Mouse (Mus musculus) kidney, adult 2 months (tissue): ENCODE data around the gene Pianp. TPM values are rescaled to one million over a fixed set of nuclear protein-coding genes. Genes with fewer than 3 reads are reported as not detected.

ENCODE experiments used
- DNase-seq: peaks from one replicate; pipeline ENCODE4 v3.0.0; 2021
- H3K27ac ChIP-seq: fragments of 200-500 bp; 2 replicates; pipeline ENCODE4 v1.5.1; 2012; ENCODE audit warnings: low read depth, low read length, control low read depth, inconsistent platforms; ENCODE audit not compliant: insufficient read depth
- H3K27me3 ChIP-seq: fragments of 200-500 bp; replicated peaks from 2 replicates; pipeline ENCODE4 v1.6.1; 2012; ENCODE audit warnings: mild to moderate bottlenecking, moderate library complexity, low read length, inconsistent platforms; ENCODE audit not compliant: control insufficient read depth, insufficient read depth
- H3K36me3 ChIP-seq: fragments of 200-500 bp; 2 replicates; pipeline ENCODE4 v1.6.1; 2012; ENCODE audit warnings: mild to moderate bottlenecking, moderate library complexity, low read length, inconsistent platforms; ENCODE audit not compliant: control insufficient read depth, insufficient read depth
- H3K4me1 ChIP-seq: fragments of 200-500 bp; 2 replicates; pipeline ENCODE4 v1.6.1; 2011; ENCODE audit warnings: low read length; ENCODE audit not compliant: control insufficient read depth, insufficient read depth
- H3K4me3 ChIP-seq: fragments of 200-500 bp; 2 replicates; pipeline ENCODE4 v1.5.1; 2011; ENCODE audit warnings: mild to moderate bottlenecking, low read depth, low read length, control low read depth; ENCODE audit not compliant: insufficient read depth
- CTCF ChIP-seq: fragments of 200-500 bp; conservative IDR thresholded peaks from 2 replicates; pipeline ENCODE4 v1.5.1; 2011; ENCODE audit warnings: low read depth, mild to moderate bottlenecking, control low read depth, low read length, moderate library complexity, mixed read lengths; ENCODE audit not compliant: insufficient read depth, insufficient read length
- POLR2A ChIP-seq: fragments of 200-500 bp; IDR thresholded peaks from one replicate; pipeline ENCODE4 v1.6.1; 2011; ENCODE audit warnings: low read depth, low read length, control low read depth
- WGBS: fragments of 180-500 bp; shearing (Covaris S2); methylation state at CpG from one replicate; pipeline ENCODE4 v1.1.7; 2018; 5-methylcytosine and 5-hydroxymethylcytosine counted together
- polyA plus RNA-seq: library from polyadenylated mRNA; depleted of rRNA; stranded (reverse); fragments of >200 nt; gene quantifications from 2 replicates; pipeline ENCODE4 v1.2.3, GENCODE M21; 2012

Pianp gene
- polyA plus RNA-seq, 1 experiment = 0.95 TPM

DNA sequence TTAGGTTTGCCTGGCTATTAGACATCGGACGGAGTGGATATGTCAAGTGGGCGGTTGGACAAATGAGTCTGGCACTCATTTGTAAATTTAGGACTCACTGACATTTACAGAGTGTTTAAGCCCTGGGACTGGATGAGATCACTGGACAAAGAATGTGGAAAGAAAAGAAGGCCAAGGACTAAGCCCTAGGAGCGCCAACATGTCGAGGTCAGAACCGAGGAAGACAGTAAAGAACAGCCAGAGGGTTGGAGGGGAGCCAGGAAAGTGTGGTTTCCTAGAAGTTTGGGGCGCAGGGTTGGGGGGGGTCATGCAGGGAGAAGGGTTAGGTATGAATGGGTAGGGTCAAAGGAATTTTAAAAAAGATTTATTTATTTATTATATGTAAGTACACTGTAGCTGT is 1.2 kb upstream of the Pianp start:
- no peak overlapping the region for H3K4me3 ChIP-seq
- no peak for DNase-seq
- H3K27me3 ChIP-seq = 0 out of 2 replicates have a peak, but pooled peaks cover 1% of the 10 kb centered on the region
- WGBS = 83% methylated on average over 7 of the region's 7 CpGs
- TF ChIP-seq CTCF (no peak), POLR2A (no peak)
- H3K36me3 ChIP-seq = no peaks in the 10 kb centered on the region
- no peak overlapping the region for H3K27ac ChIP-seq
- H3K4me1 ChIP-seq = no peaks in the 10 kb centered on the region

DNA sequence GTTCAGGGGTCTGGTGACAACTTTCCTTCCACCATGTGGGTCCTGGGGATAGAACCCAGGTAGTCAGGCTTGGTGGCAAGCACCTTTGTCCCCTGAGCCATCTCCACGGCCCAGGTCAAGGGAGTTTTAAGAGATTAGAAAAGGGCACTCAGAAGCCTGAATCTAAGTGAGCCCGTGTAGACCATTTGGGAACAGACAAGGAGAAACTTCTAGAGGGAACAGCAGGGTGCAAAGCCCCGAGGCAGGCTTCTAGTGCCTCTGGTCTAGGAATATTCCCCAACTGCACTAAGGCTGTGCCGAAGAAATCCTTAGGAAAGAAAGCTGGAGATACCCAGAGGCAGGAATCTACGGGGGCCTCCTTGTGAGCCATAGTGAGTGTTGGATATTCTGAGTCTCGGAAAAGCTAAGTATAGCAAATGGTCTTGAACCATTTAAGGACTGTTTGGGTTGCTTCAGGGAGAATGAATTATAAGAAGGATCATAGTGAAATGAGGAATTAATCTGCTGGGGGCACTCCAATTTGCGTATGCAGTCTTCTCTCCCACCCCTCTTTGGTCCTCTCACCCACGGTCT is 577 bp upstream of the Pianp start:
- Histone ChIP-seq H3K4me1 (no peaks in the 10 kb centered on the region), H3K27me3 (0 out of 2 replicates have a peak, but pooled peaks cover 1% of the 10 kb centered on the region), H3K4me3 (no peak overlapping the region), H3K36me3 (no peaks in the 10 kb centered on the region), H3K27ac (no peak overlapping the region)
- no peak for DNase-seq
- 55% methylated on average over 8 of the region's 8 CpGs for WGBS
- TF ChIP-seq CTCF = no peak
- no peak for TF ChIP-seq POLR2A

DNA sequence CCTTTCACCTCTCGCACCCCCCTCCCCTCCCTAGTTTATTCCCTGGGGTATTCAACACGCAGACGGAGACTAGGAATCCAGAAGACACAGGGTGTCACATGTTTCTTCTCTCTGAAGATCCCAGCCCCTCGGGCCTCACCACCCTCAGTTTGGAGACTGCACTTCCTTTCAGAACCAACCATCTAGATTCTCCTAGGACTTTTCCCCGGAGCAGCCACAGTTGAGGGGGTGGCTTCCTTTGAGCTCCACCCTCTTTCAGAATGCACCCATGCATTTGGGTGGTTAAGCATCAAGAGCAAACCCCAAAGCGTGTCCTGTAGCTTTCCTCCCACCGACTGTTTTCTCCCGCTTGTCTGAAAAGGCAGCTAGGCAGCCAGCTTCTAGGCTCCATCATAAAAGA is 1.6 kb downstream of the Pianp start:
- H3K4me1 ChIP-seq = no peaks in the 10 kb centered on the region
- no peak for DNase-seq
- no peak overlapping the region for H3K4me3 ChIP-seq
- H3K27me3 ChIP-seq = 0 out of 2 replicates have a peak, but pooled peaks cover 1% of the 10 kb centered on the region
- no peak overlapping the region for H3K27ac ChIP-seq
- H3K36me3 ChIP-seq = no peaks in the 10 kb centered on the region
- WGBS = 3% methylated on average over 8 of the region's 8 CpGs
- TF ChIP-seq CTCF (no peak), POLR2A (no peak)

DNA sequence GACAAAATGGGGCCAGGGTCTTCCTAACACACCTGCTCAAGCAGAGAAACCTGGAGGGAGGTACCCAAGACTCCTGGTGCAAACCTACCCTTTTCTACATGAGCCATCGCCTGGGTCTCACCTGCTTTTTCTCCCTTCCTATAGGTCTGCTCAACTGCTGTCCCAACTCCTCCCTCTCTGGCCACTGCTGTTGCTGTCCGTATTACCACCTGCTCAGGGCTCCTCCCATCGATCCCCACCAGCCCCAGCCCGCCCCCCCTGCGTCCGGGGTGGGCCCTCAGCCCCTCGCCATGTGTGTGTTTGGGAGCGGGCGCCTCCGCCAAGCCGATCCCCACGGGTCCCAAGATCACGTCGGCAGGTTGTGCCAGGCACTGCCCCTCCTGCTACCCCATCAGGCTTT is 2.6 kb downstream of the Pianp start:
- Histone ChIP-seq H3K36me3 (no peaks in the 10 kb centered on the region), H3K27me3 (0 out of 2 replicates have a peak, but pooled peaks cover 1% of the 10 kb centered on the region), H3K4me3 (no peak overlapping the region), H3K4me1 (no peaks in the 10 kb centered on the region), H3K27ac (no peak overlapping the region)
- WGBS = 47% methylated on average over 14 of the region's 14 CpGs
- DNase-seq = no peak
- TF ChIP-seq POLR2A (no peak), CTCF (no peak)

DNA sequence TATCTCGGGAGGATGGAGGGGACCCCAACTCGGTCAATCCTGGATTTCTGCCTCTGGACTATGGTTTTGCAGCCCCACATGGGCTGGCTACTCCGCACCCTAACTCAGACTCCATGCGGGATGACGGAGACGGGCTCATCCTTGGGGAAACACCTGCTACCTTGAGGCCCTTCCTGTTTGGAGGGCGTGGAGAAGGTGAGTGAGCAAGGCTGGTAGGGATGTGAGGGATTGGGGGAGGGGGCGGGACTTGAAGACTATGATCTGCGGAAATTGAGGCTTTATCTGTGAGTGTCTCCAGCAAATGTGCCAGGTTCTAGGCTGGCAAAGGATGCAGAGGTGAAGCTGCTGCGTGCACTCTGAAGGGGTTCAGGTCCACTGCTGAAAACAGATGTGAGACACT is 3.1 kb downstream of the Pianp start:
- no peak for TF ChIP-seq CTCF
- TF ChIP-seq POLR2A = no peak
- Histone ChIP-seq H3K27ac (no peak overlapping the region), H3K4me1 (no peaks in the 10 kb centered on the region), H3K36me3 (no peaks in the 10 kb centered on the region), H3K27me3 (0 out of 2 replicates have a peak, but pooled peaks cover 1% of the 10 kb centered on the region), H3K4me3 (no peak overlapping the region)
- WGBS = 41% methylated on average over 10 of the region's 10 CpGs
- DNase-seq = no peak

DNA sequence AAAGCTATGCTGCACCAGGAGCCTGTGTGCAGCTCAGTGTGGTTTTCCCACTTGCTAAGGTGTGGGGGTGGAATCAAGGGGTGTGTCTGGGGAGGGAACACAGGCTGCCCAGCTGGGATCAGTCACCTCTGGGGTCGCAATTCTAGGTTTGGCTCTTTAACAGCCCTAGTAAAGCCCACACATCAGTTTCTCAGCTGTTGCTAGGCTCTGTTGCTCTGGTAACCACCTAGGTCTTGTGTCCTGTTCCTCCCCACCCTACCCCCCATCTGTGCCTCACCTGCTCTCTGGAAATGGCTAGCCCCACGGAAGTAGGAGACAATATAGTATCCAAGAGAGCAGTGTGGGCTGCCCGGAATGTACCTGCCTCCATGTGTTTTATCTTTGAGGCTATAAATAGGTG is 7.2 kb downstream of the Pianp start:
- H3K27ac ChIP-seq = no peak overlapping the region
- TF ChIP-seq POLR2A (no peak), CTCF (no peak)
- H3K36me3 ChIP-seq = no peaks in the 10 kb centered on the region
- H3K27me3 ChIP-seq = no peaks in the 10 kb centered on the region
- 29% methylated on average over 3 of the region's 3 CpGs for WGBS
- peaks cover 3% of the 10 kb centered on the region; the same call in 1 of the 2 replicates for H3K4me1 ChIP-seq
- H3K4me3 ChIP-seq = no peak overlapping the region
- no peak for DNase-seq

DNA sequence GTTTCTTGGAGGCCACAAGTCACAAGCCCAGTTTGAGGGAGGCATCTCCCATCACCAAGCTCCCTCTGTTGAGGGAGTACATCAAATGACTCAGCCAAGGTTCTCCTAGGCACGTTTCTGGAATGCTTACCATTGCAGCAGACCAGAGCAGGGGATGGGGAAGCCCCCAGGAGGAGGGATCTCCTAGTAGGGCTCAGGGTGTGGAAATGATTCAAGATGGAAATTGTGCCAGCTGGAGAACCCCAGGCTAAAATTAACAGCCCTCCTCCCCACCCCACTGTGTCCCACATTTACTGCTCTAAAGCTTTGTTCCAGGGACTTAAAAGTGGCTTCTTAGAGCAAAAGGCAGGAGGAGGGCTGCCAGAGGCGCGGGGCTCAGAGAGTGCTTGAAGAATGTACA is 8.6 kb downstream of the Pianp start:
- no peaks in the 10 kb centered on the region for H3K36me3 ChIP-seq
- H3K4me3 ChIP-seq = no peak overlapping the region
- WGBS = 17% methylated on average over 3 of the region's 3 CpGs
- TF ChIP-seq POLR2A (no peak), CTCF (no peak)
- no peak for DNase-seq
- peaks cover 6% of the 10 kb centered on the region; the same call in 1 of the 2 replicates for H3K4me1 ChIP-seq
- no peak overlapping the region for H3K27ac ChIP-seq
- no peaks in the 10 kb centered on the region for H3K27me3 ChIP-seq

DNA sequence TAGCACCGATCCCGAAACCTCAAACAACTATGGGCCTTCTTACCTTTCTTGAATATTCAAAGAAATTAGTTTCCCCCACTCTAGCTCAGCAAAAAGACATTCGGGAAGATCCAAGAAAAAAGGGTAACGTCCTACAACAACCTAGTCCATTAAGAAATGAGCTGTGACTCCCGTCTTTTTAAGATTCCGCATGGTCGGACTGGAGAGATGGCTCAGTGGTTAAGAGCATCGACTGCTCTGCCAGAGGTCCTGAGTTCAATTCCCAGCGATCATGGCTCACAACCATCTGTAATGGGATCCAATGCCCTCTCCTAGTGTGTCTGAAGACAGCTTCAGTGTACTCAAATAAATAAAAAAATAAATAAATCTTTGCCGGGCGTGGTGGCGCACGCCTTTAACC is 11.6 kb downstream of the Pianp start:
- Histone ChIP-seq H3K27ac (no peak overlapping the region), H3K4me3 (peak overlapping the region; percentile 65; the same call in 1 of the 2 replicates), H3K27me3 (no peaks in the 10 kb centered on the region), H3K36me3 (no peaks in the 10 kb centered on the region; the same call in 1 of the 2 replicates), H3K4me1 (peaks cover 7% of the 10 kb centered on the region; the same call in 1 of the 2 replicates)
- 40% methylated on average over 13 of the region's 13 CpGs for WGBS
- TF ChIP-seq POLR2A = no peak
- TF ChIP-seq CTCF = no peak
- DNase-seq = no peak
